Mouse (Mus musculus): Measurements from ENCODE around the gene Brd2.

DNA sequence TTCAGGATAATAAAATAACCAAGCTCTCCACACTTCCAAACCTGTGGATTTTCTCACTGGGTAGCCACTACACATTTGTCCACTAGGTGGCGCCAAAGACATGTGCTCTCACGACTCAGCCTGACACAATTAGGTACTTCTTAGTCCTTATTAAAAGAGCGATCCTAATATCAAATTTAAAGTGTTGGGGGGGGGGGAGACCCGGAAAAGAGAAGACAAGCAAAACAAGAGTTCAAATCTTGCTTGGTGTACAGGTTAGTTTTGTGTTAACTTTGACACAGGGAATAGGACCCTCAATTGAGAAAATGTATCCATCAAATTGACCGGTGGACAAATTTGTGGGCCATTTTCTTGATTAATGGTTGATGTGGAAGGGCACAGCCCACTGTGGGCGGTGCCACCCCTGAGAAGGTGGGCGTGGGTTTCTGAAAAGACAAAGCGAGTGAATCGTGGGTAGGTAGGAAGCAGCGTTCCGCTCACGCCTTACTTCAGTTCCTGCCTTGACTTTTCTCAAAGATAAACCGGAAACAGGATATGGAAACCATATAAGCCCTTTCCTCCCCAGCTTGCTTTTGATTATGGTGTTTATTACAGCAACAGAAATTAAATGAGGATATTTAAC lies 48.6 kb upstream of the Brd2 start:
- peak; percentile 95 for TF ChIP-seq CTCF (IDR thresholded peaks at IDR 0.05; ENCODE audit: extremely low read depth, insufficient read depth, low read length)
- no peak for TF ChIP-seq POLR2A (IDR thresholded peaks at IDR 0.05; ENCODE audit: extremely low read depth, insufficient read depth, low read length)
